Mouse (Mus musculus) T-cell, adult 66 days (primary cell): ENCODE results near the gene Wdhd1. TPM values are rescaled to one million over a fixed set of nuclear protein-coding genes. Genes with fewer than 3 reads are reported as not detected.

Source experiments
- total RNA-seq, 2 experiments: library from RNA; stranded (reverse); gene quantifications; 3 replicates in 1 of 2; 4 replicates in 1 of 2; pipeline ENCODE4 v1.2.4; 2023

Gene Wdhd1
- 10 to 100 TPM; 16.8 to 20.1 TPM for total RNA-seq

GRCm38 (mm10) chr14:47276637-47277393, at the start of gene Wdhd1, which contains the start of gene Socs4:
Gene Wdhd1 (minus strand): TSS chr14:47276857.
Gene Socs4 (plus strand): TSS chr14:47276931.

DNA sequence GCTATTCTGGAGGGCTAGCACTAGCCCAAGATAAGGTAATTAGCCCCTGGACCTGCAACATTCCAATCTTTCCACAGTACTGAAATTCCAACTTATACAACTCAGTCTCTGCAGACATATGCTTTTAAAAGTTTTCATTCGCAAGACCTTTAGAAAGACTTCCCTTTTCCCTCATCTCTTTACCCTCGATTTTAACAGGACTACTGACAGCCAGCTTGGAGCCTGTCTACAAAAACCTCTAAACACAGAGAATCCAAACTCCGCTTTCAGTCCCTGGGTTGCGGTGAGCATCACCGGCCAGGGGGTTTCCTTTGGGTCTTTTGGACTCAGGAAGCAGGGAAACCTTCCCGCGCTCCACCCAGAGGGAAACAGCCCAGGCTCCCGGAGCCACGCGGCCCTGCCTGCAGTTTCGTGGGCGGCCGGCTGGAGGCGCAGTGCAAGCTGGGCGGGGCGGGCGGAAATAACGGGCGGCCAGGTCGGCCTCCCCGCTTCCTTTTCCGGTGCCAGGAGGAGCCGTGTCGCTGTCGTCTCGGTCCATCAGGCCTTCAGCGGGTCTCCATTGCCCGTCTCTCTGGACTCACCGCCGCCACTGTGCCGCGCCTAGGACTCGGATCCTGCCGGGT, 21.2 kb upstream of the Wdhd1 start, which contains the start of gene Mapk1ip1l:
TSS of gene Mapk1ip1l (plus strand) at position 482 of the 623 bp plus-strand sequence.

Other genes starting within 250 kb of the Wdhd1 start
- 10 to 100 TPM; 26.0 to 28.4 TPM for gene Gch1, start 87.4 kb downstream of the Wdhd1 start, total RNA-seq
- gene Socs4, start 74 bp upstream of the Wdhd1 start, total RNA-seq, result 10 to 100 TPM; 27.4 to 28.5 TPM
- 100 to 1,000 TPM; 199 to 206 TPM for gene Mapk1ip1l, start 21.4 kb upstream of the Wdhd1 start, total RNA-seq
- 1 to 10 TPM; 1.3 to 5.0 TPM for gene Lgals3, start 90.9 kb upstream of the Wdhd1 start, total RNA-seq
- 10 to 100 TPM in 1 of 2 experiments, 1 to 10 TPM in 1; 9.5 to 14.3 TPM for gene Dlgap5, start 141.6 kb upstream of the Wdhd1 start, total RNA-seq
- 10 to 100 TPM; 18.5 to 27.3 TPM for gene Fbxo34, start 173.6 kb upstream of the Wdhd1 start, total RNA-seq